Mouse (Mus musculus) liver, adult 2 months (tissue): ENCODE data around the gene Angptl2.

Experiments used
- CTCF ChIP-seq: fragments of 200-500 bp; IDR thresholded peaks from 2 replicates; pipeline ENCODE4 v1.5.1; 2011; ENCODE audit warnings: low read depth, low read length, control low read depth
- POLR2A ChIP-seq: fragments of 200-500 bp; IDR thresholded peaks from 2 replicates; pipeline ENCODE4 v1.6.1; 2011; ENCODE audit warnings: low read length, control low read depth; ENCODE audit not compliant: insufficient read depth; ENCODE audit errors: extremely low read depth

DNA sequence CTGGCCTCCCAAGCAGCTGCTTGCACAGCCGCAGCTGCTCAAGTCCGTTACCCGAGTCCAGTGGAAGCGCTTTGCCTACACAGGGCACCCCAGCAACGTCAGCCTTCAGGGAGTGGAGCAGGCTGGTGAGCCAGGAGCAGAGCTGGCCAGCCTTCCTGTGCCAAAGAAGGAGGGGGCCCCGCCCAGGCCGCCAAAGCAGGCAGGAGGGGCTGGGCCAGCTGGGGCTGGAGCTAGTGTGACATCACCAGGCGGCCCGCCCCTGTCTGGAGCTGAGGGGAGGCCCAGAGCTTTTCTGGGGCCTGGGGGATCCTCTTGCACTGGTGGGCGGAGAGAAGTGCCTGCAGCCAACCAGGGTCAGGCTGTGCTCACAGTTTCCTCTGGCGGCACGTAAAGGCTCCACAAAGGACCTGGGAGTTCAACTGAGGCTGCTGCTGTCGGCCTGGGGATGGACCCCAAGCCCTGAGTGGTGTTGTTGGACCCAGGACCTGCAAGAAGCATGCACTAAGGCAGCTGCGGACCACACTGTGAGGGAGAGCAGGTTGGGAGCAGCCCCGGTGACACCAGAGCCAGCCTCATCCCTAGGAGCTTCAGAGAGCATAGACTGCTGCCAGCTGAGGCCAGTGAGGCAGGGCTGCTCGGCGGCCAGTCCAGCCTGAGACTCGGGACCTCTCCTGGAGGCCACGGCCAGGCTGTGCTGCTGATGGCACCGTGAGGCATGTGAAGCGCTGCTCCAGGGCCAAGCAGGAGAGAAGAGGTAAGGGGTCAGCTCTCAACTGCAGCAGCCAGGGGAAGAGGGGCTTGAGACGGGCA, at the start of gene Angptl2:
- no peak for TF ChIP-seq CTCF
- no peak for TF ChIP-seq POLR2A
